Mouse (Mus musculus) T-helper 1 cell (primary cell): ENCODE data around the gene Cdan1.
"Not testable (repeated sequence)": the region's sequence is repeated elsewhere in the genome, so short reads cannot be mapped to it uniquely, and the experiment has no call there.

ENCODE experiments used
- in situ Hi-C: fragments of 300-600 bp; cut with MboI, MseI; formaldehyde crosslinking; loops from one replicate; pipeline ENCODE4 v1.15.1; 2025; ENCODE audit warnings: high pct_unique_total_duplicates

Gene Cdan1

DNA sequence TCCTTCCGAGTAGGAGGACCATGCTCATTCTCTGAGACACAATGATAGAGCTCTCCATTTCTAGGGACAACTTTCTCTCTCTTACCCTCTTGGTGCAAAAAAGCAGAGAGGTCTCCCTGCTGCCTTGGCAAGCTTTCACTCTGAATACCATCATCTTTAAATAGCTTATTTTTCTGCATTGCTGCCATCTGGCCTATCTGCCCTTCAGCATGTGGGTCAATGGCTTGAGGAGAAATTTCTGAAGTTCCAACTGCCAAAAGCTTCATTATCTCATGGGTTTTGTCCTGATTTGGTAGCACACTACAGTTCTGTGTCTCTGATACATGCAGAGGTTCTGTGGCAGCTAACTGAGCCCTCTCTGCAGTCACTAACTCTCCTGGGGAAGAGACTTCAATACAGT lies 104.4 kb downstream of the Cdan1 start:
- in situ Hi-C loops: no loop called here

DNA sequence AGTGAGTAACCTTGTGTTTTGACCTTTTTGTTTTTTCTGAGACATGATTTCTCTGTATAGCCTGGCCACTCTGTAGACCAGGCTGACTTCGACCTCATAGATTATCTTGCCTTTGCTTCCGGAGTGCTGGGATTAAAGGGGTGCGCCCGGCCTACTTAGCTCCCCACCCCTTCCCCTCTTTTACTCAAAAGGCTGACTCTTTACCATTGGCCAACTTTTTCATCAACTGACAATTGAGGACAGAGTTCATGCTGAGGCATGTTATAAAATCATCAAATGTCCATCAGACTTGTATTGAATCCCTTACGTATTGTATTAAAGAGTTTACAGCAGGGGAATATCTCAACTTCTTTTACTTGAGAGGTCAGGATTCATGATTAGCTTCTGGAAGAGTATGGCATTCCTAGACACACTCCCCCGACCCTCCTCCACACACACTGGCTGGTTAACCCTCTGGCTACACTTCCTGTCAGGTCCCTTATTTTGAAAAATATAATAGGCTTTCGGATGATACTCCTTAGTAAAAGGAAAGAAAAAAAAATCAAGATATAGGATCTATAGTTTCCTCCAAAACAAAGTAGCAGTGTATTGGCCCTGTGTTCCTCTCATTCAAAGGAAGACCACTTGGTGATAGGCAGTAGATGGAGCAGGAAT lies 117.9 kb downstream of the Cdan1 start:
- in situ Hi-C loops: no loop called here

DNA sequence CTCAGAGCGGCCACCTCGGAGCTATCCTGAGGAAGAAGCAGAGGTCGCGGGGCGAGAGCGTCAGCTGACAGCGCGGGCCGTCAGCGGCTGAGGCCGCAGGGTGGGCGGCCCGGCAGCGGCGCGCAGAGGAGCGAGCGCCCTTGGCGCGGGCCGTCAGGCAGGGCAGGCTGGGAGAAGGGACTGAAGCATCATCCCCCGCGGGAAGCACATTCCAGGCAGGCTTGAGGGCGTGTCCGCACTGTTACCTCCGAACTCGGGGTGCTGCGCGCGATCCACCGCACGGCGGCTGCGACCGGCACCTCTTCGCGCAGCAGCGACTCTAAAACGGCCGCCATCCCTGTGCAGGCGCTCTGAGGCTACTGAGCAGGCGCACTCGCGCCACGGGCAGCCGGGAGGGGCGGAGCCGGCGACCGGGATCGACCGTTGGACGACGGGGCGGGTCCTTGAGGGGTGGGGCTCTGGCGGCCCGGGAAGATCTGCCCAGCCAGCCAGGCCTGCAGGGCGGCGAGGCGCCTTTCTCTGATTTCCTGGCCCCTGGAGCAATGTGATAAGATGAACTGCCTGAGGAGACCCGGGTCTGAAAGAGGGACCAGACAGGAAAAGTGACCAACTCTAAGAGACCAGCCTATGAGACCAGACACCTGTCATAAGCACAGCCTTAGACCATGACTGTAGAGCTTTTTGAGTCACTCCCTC lies 118.6 kb downstream of the Cdan1 start:
- in situ Hi-C loops: no loop called here

DNA sequence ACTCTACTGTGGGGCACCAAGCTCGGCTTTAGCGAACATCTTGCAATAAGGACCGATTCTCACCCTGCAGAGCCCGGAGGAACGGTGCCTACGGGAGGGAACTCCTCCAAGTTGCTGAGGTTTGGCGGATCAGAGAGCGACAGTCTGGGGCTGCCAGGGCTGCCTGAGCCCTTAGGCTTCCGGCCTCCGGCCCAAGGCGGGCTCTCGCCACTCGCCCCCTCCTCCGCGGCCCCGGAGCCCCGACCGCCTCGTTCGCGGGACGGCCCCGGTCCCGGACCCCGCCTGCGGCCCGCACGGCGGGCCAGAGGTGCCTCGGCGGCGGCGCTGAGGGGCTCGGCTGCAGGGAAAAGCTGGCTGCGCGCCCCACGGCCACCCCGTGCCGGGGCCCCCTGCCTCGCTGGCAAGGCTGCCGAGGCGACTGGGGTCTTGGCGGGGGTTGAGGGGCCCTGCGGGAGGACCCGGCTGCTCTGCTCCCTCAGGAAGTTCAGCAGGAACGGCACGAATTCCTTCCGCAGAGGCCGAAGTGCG lies 119.2 kb downstream of the Cdan1 start:
- in situ Hi-C loops: no loop called here

DNA sequence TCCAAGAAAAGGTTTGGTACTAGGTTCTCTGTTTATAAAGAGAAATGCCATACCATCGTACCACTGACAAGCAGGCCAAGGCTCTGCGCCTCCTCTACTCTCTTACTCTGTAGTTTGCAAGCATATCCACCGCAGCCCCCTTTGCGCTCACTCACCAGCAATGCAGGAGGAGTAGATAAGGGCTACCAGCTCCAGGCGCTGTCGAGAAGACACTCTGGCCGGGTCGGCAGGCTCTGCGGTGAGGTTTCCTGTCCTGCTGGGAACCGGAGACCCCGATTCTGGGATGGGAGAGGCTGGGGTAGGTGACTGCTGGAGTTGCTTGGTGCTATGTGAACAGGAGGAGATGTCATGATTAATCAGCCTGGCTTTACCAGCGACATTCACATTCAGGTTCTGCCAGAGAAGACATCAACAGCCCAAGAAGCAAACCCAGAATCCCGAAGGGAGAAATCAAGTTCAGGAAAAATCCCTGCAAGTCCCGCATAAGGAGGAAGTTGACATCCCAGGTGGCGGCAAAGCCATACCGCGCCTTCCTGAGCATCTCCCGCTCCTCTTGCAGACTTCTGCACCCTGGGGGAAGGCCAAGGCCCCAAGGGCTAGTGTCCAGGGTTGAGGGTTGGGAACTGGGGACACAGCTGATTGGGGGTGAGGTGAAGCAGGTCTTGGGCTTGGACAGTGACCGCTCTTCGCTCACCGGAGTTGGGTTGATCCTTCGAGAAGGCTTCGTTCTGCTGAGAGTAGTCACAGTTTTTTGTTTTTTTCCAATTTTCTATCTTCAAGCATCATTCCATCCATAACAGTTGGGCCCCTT lies 119.9 kb downstream of the Cdan1 start:
- in situ Hi-C loops: no loop called here

DNA sequence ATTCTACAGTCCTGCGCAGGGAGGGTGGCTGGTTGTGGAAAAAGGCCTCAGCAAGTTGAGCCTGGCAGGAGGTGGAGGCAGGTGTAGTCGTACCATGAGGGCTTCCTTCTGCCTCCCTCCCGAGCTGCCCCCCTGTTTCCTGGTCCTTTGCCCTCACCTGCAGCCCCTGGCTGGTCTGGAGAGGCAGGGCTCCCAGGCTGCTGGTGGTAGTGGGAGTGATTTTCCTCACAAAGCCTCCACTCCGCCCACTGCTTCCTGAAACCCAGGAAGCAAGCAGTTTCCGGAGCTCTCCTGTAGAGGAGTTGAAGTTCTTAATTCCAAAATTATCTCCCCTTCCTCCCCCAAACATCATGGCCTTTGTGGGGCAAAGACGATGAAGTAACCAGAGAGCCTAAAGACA lies 125.8 kb downstream of the Cdan1 start:
- in situ Hi-C loops: no loop called here

DNA sequence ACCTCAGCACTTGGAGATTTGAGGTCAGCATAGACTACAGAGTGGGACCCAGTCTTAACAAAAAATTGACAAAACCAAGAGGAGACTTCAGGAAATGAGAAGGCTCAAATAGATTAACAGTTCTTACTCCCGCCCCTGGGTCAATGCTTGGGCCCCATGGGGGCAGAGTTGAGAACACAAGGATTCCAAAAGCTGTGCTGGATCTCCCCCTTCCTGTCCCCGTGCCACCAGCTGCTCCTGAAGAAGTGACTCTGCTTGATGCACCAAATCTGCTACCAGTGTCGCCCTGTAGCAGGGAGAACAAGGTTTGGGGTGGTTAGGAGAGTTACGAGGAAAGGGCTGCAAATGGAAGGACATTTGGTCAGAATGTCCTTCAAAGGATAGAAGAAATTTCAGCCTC lies 126.3 kb downstream of the Cdan1 start:
- in situ Hi-C loops: no loop called here

DNA sequence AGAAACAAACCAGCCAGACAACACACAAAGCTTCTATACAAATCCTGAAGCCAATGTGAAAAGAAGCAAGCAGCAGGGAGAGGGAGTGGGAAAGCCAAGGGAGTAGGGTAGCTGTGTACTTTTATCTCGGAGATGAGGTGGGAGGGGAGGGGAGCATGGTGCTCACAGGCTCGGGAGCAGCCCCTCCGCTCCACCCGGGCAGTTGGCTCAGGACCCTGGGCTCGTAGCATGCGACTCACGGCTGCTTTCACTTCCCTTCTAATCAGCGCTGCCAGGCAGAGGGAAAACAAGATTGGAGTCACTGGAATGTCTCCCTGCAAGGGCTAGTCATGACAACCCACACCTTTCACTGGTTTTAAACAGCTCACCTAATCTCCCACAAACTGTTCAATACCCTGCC lies 127.4 kb downstream of the Cdan1 start:
- in situ Hi-C loops: no loop called here

DNA sequence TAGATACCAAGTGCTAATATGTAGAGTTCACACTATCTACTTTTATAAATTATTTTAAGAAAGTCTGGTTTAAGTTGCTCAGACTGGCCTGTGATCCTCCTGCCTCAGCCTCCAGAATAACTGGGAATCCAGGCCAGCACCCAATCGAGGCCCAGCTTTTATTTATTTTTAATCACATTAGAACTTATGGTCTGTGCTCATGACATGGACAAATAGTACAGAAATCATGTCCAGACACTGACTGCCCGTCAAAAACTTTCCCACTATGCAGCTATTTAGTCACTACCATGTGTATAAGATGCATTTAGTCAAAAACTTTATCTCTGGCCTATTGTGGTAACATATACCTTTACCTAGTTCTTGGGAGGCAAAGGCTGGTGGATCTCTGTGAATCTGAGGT lies 128.0 kb downstream of the Cdan1 start:
- in situ Hi-C loops: no loop called here

DNA sequence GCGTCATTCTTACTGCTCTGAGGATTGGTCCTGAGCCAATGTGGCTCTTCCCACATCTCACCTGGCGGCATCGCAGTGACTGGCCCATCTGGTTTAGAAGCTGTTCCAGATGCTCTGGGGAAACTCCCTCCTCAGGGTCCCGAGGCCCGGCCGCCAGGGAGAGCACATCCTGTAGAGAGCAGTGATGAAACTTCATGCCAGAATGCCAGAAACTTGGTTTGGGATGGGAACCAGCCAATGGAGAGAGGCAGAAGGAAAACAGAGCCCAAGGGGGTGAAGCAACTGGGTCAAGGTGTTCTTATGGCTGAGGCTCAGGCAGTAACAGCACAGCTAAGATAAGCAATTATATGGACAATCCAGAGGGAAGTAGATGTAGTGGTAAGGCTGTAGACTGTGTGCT lies 129.1 kb downstream of the Cdan1 start:
- in situ Hi-C loops: no loop called here

DNA sequence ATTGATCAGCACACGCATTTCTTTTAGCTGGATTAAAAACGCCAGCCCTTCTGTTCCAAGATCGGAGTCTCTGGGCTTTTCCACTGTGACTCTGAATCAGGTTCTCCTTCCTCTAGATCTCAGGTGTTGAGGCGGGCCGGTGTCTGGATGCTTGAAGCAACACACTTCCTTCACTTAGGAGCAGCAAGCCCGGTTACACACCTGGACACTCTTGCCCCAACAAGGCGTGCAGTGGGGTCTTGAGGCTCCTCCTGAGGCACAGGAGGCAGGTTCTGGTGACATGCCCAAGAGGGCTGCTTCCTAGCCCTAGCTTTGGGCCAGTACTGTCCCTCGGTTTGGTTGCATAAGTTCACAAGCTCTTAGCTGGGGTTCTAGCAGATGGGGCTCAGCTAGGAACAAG lies 131.4 kb downstream of the Cdan1 start:
- in situ Hi-C loops: no loop called here

DNA sequence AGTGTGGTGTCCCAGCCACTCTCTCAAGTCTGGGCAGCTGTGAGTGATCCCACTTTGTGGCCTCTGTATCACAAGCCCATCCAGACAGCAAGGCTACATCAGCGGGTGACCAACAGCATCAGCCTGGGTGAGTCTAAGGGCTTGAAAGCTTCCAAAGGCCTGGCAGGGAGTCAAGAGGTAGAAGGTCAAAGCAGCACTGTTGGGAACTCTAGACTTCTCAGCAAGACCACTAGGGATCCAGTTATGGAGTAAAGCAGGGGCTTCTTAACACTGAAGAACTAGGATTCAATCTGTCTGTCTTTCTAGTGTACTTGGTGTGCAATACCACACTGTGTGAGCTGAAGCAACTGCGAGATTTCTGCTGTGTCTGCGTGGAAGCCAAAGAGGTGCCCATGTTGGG lies 136.5 kb downstream of the Cdan1 start:
- in situ Hi-C loops: no loop called here

DNA sequence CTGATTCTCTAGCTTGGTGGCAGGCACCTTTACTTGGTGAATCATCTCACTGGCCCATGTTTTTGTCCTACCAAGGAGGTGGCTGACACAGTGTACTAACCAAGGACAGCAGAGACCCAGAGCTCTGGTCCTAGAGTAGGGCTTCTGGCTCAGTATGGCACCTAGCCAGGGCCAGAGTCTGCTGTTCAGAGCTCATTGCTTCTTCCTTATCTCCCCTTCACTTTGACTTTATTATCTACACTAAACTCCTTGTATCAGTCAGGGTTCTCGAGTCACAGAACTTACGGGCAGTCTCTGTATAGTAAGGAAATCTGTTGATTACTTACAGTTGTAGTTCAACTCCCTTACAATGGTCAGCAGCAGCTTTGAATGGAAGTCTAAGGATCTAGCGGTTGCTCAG lies 139.0 kb downstream of the Cdan1 start:
- in situ Hi-C loops: no loop called here

DNA sequence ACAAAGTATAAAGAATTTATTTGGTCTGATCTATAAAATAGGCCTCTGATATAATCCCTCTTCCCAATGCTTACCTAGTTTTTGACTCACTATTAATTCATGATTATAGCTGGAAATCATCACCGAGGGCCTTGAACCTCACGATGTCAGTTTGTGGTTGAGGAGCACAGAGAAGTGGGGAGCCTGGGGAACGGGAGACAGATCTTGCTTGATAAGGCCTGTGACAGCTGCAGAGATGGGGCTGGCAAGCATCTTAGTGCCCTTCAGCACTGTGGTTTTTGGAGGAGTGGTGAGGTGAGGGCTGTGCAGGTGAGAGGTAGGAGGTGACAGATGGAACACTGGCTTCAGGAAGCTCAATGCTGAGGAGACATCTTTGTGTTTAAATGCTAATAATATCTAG lies 139.8 kb downstream of the Cdan1 start:
- in situ Hi-C loops: no loop called here

DNA sequence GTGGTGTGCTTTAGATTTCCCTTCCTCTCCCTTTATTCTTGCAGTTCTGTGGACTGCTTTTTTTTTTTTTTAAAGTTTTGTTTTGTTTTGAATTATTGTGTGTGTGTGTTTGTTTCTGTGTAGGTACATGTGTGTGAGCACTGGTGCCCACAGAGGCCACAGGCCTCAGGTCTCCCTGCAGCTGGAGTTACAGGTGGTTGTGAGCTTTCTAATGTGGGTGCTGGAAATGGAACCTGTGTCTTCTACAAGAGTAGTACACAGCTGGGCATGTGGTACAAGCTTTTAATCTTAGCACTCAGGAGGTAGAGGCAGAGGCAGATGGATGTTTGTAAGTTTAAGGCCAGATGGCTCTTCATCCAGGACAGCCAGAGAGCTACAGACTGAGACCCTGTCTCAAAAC lies 142.9 kb downstream of the Cdan1 start:
- in situ Hi-C loops: no loop called here

DNA sequence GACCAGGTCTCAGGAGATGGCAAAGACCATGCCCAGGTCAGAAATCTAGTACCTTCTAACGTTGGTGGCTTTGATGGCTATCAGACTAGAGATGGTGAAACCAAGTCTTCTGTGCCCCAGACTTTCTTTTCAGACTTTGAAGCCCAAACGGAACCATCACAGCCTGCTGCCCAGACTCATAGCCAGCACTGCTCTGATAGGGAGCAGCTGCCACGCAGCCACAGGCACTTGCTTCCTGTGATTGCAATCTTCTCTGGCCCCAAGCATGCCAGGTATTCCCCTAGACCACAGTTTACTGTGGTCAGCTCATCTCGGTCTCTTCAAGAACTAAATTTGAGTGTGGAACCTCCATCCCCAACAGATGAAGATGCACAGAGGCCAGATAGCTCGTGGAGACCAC lies 147.3 kb downstream of the Cdan1 start:
- in situ Hi-C loops: no loop called here

DNA sequence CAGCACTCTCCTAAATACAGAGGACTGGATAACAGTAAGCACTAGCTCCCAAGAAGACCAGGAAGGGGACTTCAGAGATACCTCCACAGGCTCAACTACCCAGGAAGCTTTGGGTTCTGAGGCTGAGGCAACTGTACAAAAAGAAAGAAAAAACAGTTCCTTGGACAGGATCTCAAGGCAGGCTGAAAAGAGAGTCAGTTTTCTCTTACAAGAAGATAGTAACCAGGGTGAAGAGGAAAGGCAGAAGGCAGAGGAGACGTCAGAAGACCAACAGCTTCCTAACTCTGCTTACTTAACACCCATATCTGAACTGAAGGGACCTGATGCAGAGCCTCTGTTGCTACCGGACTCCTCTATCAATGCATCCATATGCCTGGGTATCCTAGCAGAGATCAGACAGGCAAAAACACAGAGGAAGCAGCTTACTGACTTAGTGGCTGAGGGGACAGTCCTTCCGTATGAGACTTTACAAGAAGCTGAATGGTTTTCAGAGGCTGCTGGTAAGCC lies 149.5 kb downstream of the Cdan1 start:
- in situ Hi-C loops: no loop called here

DNA sequence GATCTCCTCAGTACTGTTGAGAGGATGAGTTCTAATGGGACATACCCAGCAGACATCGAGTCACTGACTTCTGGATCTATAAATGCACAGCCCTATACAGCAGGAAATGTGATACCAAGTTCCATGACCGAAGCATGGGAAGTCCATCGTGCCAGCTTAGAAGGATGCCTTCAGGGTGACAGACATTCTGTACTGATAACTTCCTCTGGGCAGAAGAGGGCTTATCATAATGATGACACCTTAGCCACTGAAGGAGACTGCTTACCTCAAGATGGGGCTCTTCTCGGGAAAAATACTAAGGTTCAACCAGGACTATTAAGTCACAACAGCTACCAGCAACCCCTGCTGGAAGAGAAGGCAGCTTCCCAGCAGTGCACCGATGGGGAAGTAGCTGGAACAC lies 152.2 kb downstream of the Cdan1 start:
- in situ Hi-C loops: no loop called here

DNA sequence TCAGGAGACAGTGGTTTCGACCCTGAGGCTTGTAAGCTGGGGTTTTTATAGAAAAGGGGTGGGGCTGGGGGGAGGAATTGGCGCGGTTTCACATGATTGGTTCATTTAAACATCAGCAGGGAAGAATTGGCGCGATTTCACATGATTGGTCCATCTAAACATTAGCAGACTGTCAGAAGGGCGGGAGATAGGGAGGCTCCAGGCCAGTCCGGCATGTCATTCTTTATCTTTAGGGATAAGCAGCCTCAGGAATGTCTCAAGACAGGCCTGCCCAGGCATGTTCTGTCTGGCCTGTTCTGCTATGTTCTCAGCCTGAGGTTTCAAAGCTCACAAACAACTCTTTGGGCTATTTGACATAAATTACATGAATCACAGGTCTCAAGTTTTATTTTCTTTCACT lies 168.8 kb downstream of the Cdan1 start:
- in situ Hi-C loops: not testable (repeated sequence)

DNA sequence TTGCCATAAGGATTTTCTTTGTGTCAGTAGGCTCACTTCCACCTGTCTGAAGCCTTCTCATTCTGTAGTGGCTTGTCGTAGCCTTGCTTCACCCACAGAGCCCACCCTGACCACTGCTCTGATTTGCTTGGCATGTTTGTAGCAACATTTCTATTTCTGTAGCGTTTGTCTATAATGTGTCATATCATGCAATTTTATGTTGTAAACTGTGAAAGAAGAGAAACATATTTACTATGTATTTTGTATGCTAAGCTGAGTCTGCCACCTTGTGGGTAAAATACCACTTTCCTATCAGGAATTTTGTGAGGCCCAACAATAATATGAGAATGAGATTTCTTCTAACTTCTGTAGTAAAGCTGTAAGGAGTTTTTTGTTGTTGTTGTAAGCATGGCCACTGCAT lies 179.7 kb downstream of the Cdan1 start:
- in situ Hi-C loops: no loop called here

DNA sequence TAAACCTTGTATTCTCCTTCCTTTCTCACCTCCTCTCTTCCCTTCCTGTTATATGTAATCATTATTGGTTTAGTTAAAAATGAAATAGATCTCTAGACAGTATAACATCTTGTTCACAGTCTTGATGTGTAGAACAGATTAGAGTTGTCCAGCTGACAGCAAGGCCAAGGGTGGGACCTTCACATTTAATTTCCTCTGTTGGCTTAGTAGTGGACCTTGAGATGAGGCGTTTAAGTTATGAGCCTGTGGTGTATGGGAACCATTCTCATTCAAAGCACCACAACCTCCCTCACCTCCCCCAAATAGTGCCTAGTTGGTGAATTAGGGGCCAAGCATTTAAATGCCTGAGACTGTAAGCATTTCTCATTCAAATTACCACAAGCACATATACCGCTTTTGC lies 182.5 kb downstream of the Cdan1 start:
- in situ Hi-C loops: no loop called here
